Mouse (Mus musculus) cortical plate, adult 2 months (tissue): ENCODE measurements around the gene Carmil3.

ENCODE experiments used
- CTCF ChIP-seq: fragments of 200-500 bp; IDR thresholded peaks from 2 replicates; pipeline ENCODE4 v1.5.1; 2011; ENCODE audit warnings: mild to moderate bottlenecking, control low read depth, low read length; ENCODE audit not compliant: insufficient read depth; ENCODE audit errors: extremely low read depth
- POLR2A ChIP-seq: fragments of 200-500 bp; IDR thresholded peaks from 2 replicates; pipeline ENCODE4 v1.6.1; 2011; ENCODE audit warnings: mild to moderate bottlenecking, low read length, control low read depth; ENCODE audit not compliant: insufficient read depth; ENCODE audit errors: extremely low read depth

GRCm38 (mm10) chr14:55505612-55506011, 15.2 kb downstream of the Carmil3 start:
- TF ChIP-seq CTCF (no peak), POLR2A (no peak)
